Mouse (Mus musculus) liver, adult 2 months (tissue): ENCODE measurements around the gene Cgref1. TPM values are rescaled to one million over a fixed set of nuclear protein-coding genes. Genes with fewer than 3 reads are reported as not detected.

ENCODE experiments used
- DNase-seq: peaks from one replicate; pipeline ENCODE4 v3.0.0-alpha.2; 2011; ENCODE audit warnings: low read depth, low spot score; ENCODE audit errors: extremely low read depth
- H3K27ac ChIP-seq: fragments of 200-500 bp; replicated peaks from 2 replicates; pipeline ENCODE4 v1.5.1; 2012; ENCODE audit warnings: low read depth, mild to moderate bottlenecking, control low read depth, inconsistent platforms, low read length; ENCODE audit not compliant: insufficient read depth
- H3K27me3 ChIP-seq: fragments of 200-500 bp; 2 replicates; pipeline ENCODE4 v1.6.1; 2012; ENCODE audit warnings: mild to moderate bottlenecking, moderate library complexity, low read length, inconsistent platforms; ENCODE audit not compliant: control insufficient read depth, insufficient read depth
- H3K36me3 ChIP-seq: fragments of 200-500 bp; 2 replicates; pipeline ENCODE4 v1.6.1; 2012; ENCODE audit warnings: low read length, inconsistent platforms; ENCODE audit not compliant: control insufficient read depth, insufficient read depth
- H3K4me1 ChIP-seq: fragments of 200-500 bp; 2 replicates; pipeline ENCODE4 v1.6.1; 2011; ENCODE audit warnings: low read length; ENCODE audit not compliant: control insufficient read depth, insufficient read depth
- H3K4me3 ChIP-seq: fragments of 200-500 bp; 2 replicates; pipeline ENCODE4 v1.5.1; 2011; ENCODE audit warnings: low read depth, mild to moderate bottlenecking, control low read depth, low read length, moderate library complexity; ENCODE audit not compliant: insufficient read depth
- H3K79me2 ChIP-seq: fragments of 200-500 bp; 2 replicates; pipeline ENCODE4 v1.6.1; 2012; ENCODE audit warnings: inconsistent platforms, mild to moderate bottlenecking, low read length, moderate library complexity; ENCODE audit not compliant: control insufficient read depth, insufficient read depth
- H3K9ac ChIP-seq: fragments of 200-500 bp; 2 replicates; pipeline ENCODE4 v1.6.1; 2012; ENCODE audit warnings: low read depth, mild to moderate bottlenecking, control low read depth, inconsistent platforms, low read length
- CTCF ChIP-seq: fragments of 200-500 bp; IDR thresholded peaks from 2 replicates; pipeline ENCODE4 v1.5.1; 2011; ENCODE audit warnings: low read depth, low read length, control low read depth
- POLR2A ChIP-seq: fragments of 200-500 bp; IDR thresholded peaks from 2 replicates; pipeline ENCODE4 v1.6.1; 2011; ENCODE audit warnings: low read length, control low read depth; ENCODE audit not compliant: insufficient read depth; ENCODE audit errors: extremely low read depth
- WGBS: fragments of 180-500 bp; shearing (Covaris S2); methylation state at CpG from one replicate; pipeline ENCODE4 v1.1.7; 2018; 5-methylcytosine and 5-hydroxymethylcytosine counted together
- polyA plus RNA-seq: library from polyadenylated mRNA; depleted of rRNA; stranded (reverse); fragments of >200 nt; gene quantifications from 2 replicates; pipeline ENCODE4 v1.2.3, GENCODE M21; 2012
- total RNA-seq: library from RNA; depleted of rRNA; stranded (reverse); fragments of >200 nt; gene quantifications from 2 replicates; pipeline ENCODE4 v1.2.3, GENCODE M21; 2014

Cgref1 gene
- total and polyA plus RNA-seq, 2 experiments: 0.28 to 0.74 TPM

DNA sequence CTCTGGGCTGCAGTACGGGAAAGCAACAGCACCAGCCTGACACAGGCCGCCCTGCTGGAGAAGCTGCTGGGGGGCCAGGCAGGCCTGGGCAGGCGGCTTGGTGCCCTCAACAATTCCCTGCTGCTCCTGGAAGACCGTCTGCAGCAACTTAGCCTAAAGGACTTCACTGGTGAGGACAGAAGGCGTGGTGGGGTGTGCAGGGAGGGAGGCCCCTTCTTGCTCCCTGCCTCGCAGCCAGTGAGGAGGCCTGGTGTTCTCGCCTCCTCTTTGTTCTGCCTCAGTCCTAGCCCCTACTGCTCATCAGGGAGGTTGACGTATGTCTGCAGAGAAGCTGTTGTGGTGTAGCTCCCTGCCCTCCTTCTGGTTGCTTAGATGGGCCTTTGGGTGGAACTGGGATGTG is 26.7 kb downstream of the Cgref1 start:
- 94% methylated on average over 8 of the region's 8 CpGs for WGBS
- DNase-seq: no peak

DNA sequence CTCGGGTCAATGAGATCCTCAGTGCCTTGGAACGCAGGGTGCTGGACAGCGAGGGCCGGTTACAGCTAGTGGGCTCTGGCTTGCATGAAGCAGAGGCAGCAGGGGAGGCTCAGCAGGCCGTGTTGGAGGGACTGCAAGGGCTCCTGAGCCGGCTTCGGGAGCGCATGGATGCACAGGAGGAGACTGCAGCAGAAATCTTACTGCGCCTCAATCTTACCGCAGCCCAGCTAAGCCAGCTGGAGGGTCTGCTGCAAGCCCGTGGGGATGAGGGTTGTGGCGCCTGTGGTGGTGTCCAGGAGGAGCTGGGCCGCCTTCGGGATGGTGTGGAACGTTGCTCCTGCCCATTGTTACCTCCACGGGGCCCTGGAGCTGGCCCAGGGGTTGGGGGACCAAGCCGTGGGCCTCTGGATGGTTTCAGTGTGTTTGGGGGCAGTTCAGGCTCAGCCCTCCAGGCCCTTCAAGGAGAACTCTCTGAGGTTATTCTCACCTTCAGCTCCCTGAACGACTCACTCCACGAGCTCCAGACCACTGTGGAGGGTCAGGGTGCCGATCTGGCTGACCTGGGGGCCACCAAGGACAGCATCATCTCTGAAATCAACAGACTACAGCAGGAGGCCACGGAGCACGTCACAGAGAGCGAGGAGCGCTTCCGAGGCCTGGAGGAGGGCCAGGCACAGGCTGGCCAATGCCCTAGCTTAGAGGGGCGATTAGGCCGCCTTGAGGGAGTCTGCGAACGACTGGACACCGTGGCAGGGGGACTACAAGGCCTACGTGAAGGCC is 27.3 kb downstream of the Cgref1 start:
- no peak for TF ChIP-seq CTCF
- TF ChIP-seq POLR2A: no peak
- Histone ChIP-seq H3K4me3 (no peak overlapping the region), H3K4me1 (peaks cover 15% of the 10 kb centered on the region), H3K27me3 (no peaks in the 10 kb centered on the region), H3K79me2 (no peaks in the 10 kb centered on the region; the same call in 1 of the 2 replicates), H3K36me3 (no peaks in the 10 kb centered on the region), H3K27ac (no peak overlapping the region), H3K9ac (no peak overlapping the region)
- WGBS: 93% methylated on average over 31 of the region's 31 CpGs
- DNase-seq: no peak

More for the DNA sequence above, 26.7 kb downstream of the Cgref1 start:
- no peak for TF ChIP-seq POLR2A
- no peak for TF ChIP-seq CTCF
- H3K4me1 ChIP-seq: peaks cover 15% of the 10 kb centered on the region
- H3K9ac ChIP-seq: no peak overlapping the region
- no peak overlapping the region for H3K4me3 ChIP-seq
- no peaks in the 10 kb centered on the region for H3K27me3 ChIP-seq
- no peaks in the 10 kb centered on the region; the same call in 1 of the 2 replicates for H3K79me2 ChIP-seq
- H3K27ac ChIP-seq: no peak overlapping the region
- H3K36me3 ChIP-seq: no peaks in the 10 kb centered on the region

DNA sequence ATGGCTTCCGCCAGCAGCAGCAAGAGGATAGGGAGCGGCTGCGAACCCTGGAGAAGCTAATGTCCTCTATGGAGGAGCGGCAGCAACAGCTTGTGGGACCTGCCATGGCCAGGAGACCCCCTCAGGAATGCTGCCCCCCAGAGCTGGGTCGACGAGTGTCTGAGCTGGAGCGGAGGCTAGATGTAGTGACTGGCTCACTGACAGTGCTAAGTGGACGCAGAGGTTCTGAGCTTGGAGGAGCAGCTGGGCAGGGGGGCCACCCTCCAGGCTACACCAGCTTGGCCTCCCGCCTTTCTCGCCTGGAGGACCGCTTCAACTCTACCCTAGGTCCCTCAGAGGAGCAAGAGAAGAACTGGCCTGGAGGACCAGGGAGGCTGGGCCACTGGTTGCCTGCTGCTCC is 28.0 kb downstream of the Cgref1 start:
- H3K9ac ChIP-seq: no peak overlapping the region
- TF ChIP-seq CTCF (no peak), POLR2A (no peak)
- no peaks in the 10 kb centered on the region for H3K27me3 ChIP-seq
- 92% methylated on average over 11 of the region's 11 CpGs for WGBS
- no peaks in the 10 kb centered on the region for H3K36me3 ChIP-seq
- peaks cover 15% of the 10 kb centered on the region for H3K4me1 ChIP-seq
- no peak overlapping the region for H3K27ac ChIP-seq
- no peak overlapping the region for H3K4me3 ChIP-seq
- no peaks in the 10 kb centered on the region; the same call in 1 of the 2 replicates for H3K79me2 ChIP-seq
- DNase-seq: no peak

DNA sequence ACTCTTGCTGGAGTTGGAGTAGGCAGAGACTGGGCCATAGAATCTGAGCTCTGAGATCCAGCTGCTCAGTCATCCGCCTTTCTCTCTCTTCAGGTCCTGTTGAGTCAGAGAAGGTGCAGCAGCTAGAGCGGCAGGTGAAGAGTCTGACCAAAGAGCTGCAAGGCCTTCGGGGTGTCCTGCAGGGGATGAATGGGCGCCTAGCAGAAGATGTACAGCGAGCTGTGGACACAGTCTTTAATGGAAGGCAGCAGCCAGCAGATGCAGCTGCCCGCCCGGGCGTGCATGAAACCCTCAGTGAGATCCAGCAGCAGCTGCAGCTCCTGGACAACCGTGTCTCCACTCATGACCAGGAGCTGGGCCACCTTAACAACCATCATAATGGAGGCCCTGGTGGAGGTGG is 28.6 kb downstream of the Cgref1 start:
- TF ChIP-seq POLR2A (no peak), CTCF (no peak)
- Histone ChIP-seq H3K4me1 (peaks cover 18% of the 10 kb centered on the region), H3K9ac (no peak overlapping the region), H3K27ac (peak overlapping the region; percentile 8), H3K4me3 (no peak overlapping the region), H3K36me3 (no peaks in the 10 kb centered on the region), H3K79me2 (no peaks in the 10 kb centered on the region; the same call in 1 of the 2 replicates), H3K27me3 (no peaks in the 10 kb centered on the region)
- WGBS: 96% methylated on average over 9 of the region's 9 CpGs
- no peak for DNase-seq

DNA sequence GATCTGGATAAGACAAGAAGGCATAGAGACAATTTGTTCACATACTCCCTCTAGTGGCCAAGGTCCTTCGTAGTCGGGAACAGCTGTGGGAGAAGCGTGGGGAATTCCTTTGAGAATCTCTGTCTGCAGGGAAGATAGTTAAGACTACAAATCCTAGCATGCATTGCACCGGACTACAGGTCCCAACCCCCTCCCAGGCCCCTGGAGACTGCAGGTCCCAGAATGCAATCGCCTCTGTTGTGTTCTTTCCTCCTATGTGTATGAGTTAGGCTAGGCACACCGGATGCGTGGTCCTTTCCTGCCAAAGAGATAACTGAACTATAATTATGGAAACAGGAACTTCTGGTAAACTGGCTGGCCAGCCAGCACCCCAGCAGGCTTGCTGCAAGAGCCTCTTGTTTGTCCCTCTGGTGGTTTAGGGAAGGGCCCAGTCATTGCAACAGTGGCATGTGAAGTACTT is 29.4 kb downstream of the Cgref1 start:
- H3K36me3 ChIP-seq: no peaks in the 10 kb centered on the region
- H3K4me3 ChIP-seq: no peak overlapping the region
- peak; percentile 92 for DNase-seq
- TF ChIP-seq POLR2A (no peak), CTCF (peak; percentile 58)
- no peaks in the 10 kb centered on the region for H3K79me2 ChIP-seq
- H3K4me1 ChIP-seq: peaks cover 24% of the 10 kb centered on the region
- peak overlapping the region; percentile 8 for H3K27ac ChIP-seq
- no peak overlapping the region; the same call in 1 of the 2 replicates for H3K9ac ChIP-seq
- WGBS: 3% methylated on average over 7 of the region's 7 CpGs
- H3K27me3 ChIP-seq: no peaks in the 10 kb centered on the region

DNA sequence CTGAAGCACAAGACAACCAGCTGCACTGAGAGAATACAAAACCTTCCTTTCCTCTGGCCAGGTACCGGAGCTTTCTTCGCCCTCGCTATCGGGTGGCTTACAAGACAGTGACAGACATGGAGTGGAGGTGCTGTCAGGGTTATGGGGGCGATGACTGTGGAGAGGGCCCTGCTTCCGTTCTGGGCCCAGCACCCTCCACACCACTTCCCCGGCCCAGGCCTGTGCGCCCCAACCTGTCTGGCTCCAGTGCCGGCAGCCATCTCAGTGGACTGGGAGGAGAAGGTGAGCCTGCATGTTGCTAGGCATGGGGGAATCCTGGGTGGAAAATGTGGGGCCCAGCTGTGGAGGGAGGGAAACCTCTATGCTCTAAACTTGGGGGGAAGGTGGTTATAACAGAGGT is 29.9 kb downstream of the Cgref1 start:
- TF ChIP-seq CTCF: no peak
- TF ChIP-seq POLR2A: no peak
- DNase-seq: no peak
- H3K79me2 ChIP-seq: no peaks in the 10 kb centered on the region
- H3K27me3 ChIP-seq: no peaks in the 10 kb centered on the region
- no peaks in the 10 kb centered on the region for H3K36me3 ChIP-seq
- WGBS: 62% methylated on average over 9 of the region's 9 CpGs
- peaks cover 24% of the 10 kb centered on the region for H3K4me1 ChIP-seq
- peak overlapping the region; percentile 49 for H3K4me3 ChIP-seq
- H3K9ac ChIP-seq: peak overlapping the region; percentile 72
- peak overlapping the region; percentile 71 for H3K27ac ChIP-seq
